Mouse (Mus musculus): ENCODE measurements at regions not wholly inside any gene's neighbourhood (a gene's known extent, or its start where the extent isn't known, plus 50 kb on each side); places are given as distances from the start of the nearest gene placed in this dataset.

DNA sequence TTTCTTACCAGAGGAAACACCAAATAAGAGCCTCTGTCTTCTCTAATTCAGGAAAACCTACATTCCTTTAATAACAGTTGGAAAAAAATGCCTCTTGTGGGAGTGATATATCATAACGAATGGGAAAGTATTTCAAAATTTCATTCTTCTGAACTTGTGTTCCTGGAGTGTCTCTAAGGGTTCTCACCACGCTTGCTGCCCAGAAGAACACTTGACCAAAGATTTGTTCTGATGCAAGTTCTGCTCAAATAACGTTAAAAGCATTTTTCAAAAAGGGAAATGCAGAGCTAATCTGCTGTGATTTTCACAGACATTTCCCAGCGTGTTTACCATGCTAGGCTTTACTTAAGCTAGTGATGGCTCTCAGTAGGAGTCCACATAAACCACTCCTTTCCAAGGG lies 329.8 kb upstream of the Hsf2 start:
- TF ChIP-seq POLR2A (IDR thresholded peaks at IDR 0.05; ENCODE audit: borderline replicate concordance, insufficient read depth, low read length) (no peak), CTCF (IDR thresholded peaks at IDR 0.05; ENCODE audit: borderline replicate concordance, insufficient read depth, low read depth, low read length) (no peak)

Measured in cerebellum, adult 2 months (tissue).